Mouse (Mus musculus): Measurements from ENCODE around the gene Sorcs1.

Gene Sorcs1

DNA sequence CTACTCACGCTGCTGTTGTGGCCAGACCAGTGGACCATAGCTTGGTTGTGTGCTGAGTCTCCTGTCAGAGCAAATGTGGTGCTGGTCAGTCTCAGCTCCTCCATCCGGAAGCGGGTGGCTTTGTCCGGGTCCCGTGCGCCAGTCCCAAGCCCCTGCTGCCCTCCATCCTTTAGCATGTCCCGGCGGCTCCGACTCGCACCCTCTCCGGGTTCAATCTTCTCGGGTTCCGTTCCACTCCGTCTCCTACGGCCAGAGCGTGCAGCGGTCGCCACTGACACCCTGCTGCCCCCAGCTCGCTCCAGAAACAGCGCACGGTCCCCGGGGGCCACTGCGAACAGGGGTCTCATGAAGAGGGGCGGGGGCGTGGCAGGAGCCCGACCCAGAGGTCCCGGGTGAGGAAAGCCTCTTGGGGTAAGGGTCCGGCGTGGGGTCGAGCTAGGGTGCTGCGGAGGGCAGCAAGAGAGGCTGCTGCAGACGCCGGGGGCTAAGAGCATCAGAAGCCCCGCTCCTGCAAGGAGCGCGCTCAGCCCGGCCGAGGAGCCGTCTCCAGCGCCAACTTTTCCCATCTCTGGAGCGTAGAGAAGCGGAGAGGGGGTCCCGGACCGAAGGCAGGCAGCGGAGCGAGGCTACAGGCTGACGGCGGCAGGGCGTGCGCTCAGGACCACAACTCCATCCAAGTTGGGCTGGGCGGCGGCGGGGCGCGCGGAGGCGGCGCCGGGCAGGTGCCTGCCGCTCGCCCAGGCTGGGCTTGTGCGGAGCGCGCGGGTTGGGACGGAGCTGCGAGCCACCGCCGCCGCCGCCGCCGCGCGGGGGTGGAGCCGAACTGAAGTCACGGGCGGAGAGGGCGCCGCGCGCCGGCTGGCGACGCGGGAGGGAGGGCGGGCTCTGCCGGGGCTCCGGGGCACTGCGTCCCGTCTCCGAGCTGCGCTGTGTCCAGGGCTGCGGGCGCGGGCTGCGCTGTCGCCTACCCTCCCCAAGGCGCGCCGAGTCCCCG lies at the start of gene Sorcs1:
Gene Sorcs1, minus strand, starts transcription at position 744 of the 994 bp plus-strand sequence.
- DNase-seq (ENCODE audit: low spot score), result peak; percentile 6

DNA sequence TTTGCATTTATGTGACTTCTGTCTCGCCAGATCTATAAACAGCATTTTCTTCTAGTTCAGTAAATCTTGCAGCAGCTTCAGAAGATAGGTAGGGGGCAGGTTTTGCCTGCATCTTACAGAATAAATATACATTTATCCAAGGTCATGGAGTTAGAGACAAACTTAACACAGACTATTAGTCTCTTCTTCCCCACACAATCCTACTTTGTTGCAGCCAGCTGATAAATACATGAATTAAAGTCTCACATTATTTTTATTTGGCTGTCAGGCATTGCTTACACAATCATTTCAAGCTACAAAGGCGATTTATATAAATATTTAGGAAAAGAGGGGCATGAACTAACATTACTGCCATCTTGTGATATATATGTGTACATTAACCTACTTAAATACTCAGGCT lies 4.8 kb upstream of the Sorcs1 start:
- DNase-seq (ENCODE audit: low spot score), result no peak

DNA sequence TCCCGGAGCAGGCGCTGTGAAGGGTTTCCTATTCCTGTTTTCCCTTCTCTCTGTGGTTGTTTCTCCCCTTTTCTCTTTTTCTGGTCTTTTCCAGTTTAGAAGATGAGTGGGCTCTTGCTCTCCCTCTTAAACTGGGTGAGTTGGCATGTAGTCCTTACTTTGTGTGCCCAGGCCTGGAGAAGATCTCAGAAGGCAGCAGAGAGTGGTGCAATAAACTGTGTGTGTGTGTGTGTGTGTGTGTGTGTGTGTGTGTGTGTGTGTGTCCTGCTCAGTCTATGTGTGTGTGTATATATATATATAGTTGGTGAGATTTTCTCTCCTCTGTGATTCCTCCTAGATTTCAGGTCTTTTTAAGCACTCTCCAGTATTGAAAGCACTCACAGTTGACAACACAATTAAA lies 500 bp upstream of the Sorcs1 start:
- DNase-seq (ENCODE audit: low spot score), result no peak

DNA sequence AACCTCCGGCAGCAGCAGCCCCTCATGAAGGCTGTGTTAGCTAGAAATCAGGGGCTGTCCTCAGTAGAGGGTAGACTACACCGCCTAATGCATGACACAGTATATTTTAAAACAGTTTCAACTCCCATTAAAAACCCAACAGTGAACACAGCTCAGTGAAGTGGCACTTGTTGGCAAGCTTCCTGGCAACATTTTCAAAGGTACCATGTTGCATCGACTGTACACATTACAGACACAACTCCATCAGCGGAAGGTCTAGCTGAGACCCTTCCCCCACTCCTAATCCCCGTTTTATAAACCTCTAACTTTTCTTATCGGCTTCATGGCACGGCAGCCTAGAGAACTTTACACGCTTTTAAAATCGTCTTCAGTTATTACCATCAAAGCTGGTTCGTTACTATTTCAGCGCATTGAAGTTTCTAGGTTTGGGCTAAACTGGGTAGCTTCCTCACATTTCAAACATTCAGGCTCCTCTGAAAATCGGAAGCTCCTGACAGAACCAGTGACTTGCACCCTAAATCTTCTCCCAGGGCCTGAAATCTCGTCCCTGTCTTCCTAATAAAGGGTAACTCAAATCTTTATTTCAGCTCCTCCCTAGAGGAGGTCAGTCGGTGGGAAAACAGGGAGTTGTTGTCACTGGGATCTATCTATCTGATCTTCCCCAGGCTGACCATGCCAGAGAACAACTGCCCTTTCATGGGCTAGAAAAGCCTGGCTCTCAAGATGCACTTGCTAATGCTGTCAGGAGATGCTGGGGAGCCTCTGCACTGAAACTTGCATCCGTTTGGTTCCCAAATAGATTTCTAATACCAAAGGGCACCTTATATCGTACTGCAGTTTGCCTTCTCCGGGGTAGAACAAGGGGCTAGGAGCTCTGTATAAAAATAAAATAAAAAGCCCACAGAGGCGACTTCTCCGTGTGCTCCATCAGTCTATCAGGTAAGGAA lies 1.6 kb downstream of the Sorcs1 start:
- no peak for DNase-seq (ENCODE audit: low spot score)

DNA sequence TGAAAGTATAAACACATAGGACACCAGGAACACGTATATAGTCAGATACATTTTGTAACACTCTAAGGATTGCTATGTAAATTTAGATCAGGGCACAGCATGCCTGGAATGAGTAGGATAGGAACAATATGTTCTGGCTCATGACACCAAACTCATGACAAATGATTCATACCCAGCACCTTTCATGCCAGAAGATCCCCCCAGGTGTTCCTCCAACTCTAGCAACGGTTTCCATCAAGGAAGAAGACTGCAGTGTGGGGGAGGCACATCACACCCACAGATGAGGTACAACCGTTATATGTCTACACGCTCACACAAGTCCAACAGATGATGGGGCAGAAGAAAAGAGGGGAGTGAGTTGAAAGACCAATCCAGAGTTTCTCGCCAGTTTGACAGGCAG lies 3.5 kb downstream of the Sorcs1 start:
- no peak for DNase-seq (ENCODE audit: low spot score)

DNA sequence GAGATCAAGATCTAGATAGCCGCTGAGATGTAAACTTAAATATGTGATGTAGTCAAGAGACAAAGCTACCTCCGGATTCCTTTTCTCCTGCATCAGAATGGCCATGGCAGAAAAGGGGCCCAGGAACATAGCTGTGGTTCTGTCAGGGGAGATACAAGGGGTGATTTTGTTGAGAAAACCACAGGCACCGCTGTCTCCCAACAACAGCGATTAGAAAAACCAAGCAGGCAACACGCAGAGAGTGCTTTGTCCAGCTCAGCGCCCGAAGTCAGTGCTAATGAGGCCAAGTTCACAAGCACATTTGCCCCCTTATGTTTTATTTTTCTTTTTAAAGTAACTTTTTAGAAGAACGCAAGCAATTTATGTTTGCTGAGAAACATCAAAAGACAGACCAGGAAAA lies 10.9 kb downstream of the Sorcs1 start:
- no peak for DNase-seq (ENCODE audit: low spot score)

DNA sequence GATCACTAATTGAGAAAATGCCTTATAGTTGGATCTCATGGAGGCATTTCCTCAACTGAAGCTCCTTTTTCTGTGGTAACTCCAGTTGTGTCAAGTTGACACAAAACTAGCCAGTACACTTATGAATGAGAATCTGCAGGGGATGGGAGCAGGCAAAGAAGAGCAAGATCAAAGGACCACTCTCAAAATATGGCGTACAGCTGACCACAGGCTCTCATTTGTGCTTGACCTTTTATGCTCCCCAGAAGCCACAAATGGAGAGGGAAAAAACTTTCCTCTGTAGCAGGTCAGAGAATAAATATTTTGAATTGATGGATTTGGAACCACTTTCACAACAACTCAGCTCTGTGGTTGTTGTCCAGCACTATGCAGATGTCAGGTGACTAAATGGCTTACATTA lies 14.1 kb downstream of the Sorcs1 start:
- no peak for DNase-seq (ENCODE audit: low spot score)

DNA sequence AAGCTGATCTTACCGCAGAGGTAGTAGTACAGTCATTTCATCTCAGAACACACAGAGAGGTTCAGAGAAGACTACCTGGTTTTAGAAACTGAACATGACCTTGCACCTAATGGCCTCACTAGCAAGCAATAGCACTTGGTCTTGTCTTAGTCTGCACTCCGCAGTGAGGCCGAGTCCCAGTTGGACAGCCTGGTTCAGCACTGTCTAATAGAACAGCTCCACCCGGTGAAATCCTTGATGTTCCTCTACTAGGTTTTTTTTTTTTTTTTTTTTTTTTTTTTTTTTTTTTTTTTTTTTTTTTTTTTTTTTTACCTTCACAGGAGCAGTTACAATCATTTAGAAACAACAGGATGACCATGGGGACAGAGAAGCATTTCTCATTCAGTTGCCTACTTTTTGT lies 19.3 kb downstream of the Sorcs1 start:
- no peak for DNase-seq (ENCODE audit: low spot score)

DNA sequence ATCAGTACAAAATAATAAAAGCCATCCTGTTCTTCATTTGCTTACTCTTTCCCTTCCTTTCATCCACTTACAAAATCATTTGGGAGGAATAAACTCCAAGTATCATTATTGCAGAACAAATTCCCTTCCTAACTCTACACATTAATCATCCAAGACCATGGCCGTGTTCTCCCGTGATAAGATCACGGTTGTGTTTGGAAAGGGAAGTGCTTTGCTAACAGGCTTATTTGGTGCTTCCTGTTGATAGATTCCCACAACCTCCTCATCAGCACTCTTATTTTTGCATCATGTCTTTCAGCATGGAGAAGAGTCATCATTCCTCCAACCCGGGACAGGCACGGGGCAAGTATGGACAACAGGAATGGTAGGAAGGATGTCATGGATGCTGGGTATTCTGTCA lies 25.7 kb downstream of the Sorcs1 start:
- DNase-seq (ENCODE audit: low spot score), result no peak

DNA sequence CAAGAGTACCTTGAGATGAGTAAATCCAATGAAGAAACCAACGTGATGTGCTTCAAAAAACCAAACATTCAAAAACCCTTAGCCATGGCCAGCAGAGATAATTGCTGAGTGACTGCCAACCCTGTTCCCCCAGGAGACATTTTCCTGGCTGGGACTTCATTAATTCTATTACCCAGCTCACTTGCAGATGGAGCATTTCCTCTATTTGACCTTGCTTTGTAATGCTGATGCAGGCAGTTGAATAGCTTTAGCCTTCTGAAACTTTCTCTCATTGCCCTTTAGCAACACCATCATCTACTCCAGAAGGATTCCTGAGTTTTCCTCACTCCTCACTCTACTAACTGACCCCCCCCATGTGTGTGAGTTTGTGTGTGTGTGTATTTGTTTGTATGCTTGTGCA lies 34.6 kb downstream of the Sorcs1 start:
- DNase-seq (ENCODE audit: low spot score), result no peak

DNA sequence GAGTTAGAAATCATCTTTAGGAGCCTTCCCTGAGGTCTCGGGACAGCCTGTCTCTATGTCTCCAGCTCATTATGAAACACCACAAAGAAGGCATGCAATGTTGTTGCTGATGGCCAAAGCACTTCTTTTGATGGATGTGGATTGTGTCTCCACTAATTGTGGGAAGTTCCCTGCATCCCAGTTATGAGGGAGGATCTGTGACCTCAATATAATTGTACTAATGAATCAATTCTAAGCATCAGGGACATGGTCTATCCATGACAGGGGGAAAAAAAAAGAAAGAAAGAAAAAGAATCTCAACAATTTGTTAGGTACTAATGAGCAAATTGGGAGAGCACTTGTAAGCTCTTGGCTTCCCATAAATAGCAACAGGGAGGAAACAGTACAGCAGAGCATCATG lies 36.3 kb downstream of the Sorcs1 start:
- DNase-seq (ENCODE audit: low spot score), result no peak

DNA sequence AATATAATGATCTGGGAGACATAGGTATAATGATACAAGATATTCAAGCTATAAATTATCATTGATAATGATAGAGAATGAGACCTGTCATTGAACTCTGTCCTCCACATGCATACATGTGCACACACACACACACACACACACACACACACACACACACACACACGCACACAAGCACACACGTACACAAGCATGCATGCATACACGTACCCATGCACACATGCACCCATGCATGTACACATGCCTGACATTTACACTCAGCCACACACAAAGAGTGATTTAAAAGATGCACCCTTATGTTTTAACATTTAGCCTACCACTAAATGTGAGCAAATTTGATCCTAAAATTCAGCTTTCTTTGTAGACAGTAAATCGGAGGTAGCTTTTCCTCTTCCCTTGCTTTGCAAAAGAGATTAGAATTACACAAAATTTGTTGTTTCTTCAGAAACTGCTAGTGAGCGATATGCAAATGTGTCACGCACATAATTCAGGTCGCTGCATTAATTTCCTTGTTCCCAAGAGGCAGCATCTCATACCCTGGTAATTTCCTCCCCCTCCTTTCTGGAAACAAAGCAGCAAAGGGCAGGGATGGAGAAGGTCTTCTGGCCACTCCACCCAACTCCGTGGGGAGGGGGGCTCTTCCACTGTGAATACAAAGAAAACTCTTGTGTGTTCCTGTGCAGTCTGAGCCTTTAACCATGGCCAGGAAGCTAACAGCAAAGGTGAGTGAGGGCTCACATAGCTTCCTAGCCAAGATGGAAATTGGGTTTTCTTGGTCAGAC lies 38.0 kb downstream of the Sorcs1 start:
- DNase-seq (ENCODE audit: low spot score), result no peak

DNA sequence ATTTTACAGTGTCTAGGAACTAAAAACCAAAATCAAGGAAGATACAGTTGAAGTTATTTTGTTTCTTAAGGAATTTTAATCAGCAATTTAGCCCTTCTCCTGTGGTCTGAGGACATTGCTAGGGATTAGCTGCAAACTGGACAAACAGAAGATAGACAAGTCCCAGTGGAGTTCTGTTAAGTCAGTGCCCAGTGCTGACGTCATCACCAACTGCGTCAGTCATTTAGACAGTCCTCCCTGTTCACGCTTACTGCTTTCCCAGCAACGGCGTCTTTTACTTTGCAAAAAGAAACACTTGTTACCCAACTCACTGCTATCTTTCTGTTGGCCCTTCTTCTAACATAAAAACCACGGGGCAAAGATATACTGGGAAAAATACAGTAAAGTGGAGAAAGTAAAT lies 40.3 kb downstream of the Sorcs1 start:
- DNase-seq (ENCODE audit: low spot score), result no peak

DNA sequence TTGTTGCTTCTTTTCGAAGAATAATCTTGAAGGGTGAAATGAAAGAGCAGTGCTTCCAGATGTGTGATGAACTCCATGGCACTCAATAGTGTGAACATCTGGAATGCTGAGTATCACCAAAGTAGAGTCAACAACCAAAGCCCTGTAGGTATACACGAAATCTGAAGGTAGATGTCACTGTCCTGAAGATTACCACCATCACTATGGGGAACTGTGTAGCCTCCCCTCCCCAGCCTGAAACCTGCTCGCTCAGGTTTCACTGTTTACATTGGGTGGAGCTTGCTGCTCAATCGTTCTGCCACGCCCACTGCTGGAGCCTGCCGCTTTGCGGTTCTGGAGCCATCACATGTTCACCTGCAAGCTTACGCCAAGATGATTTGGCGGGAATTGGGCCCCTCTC lies 64.4 kb downstream of the Sorcs1 start:
- DNase-seq (ENCODE audit: low spot score), result no peak

DNA sequence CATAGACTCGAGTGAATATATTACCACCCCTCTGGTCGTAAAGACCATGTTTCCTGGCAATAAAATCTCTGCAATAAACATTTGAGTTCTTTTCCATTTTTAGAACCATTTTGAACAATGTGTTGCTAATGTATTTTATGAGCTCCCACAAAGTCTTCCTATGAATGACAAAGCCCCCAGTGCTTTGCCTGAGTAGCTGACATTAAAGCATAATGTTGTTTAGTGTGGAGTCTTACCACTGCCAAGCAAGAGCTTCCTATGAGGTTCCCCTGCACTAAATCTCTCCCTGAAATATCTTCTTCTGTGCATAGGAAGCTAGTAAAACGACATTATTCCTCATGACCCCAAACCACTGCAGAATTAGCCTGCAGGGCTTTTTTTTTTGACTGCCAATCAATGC lies 66.8 kb downstream of the Sorcs1 start:
- DNase-seq (ENCODE audit: low spot score), result no peak

DNA sequence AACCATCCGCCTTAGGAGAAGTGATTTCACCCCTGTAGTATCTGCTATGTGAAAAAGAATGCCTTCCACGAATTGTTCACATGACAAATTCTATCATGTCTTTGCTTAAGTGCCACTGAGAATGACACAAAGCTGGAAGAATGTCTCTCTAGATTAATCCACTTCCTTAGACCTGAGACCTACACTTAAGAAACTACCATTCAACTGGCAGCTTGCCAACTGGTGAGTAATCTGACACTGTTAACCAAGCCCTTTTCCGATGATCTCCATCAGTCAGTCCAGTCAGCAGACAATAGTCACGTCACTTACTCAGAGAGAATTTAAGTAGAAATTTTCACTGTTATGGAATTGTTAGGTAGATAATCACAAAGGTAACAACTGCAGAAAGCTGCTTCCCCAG lies 74.6 kb downstream of the Sorcs1 start:
- no peak for DNase-seq (ENCODE audit: low spot score)

DNA sequence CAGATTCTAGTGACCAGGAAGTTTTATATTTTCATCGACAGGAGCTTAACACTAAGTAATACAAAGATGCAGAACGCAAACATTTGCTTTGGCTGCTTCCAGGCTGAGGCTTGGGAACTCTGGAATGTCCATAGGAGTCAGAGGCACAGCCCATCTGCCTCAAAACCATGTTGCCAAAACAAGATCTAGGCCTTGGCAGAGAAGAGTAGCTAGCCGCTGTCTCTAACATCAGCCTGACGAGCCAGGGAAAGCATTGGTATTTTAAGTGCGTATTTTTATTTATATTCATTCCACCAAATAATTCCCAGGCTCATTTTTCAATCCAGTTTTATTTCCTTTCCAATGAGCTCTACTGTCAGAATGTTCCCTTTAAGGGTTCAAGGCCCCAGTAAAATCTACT lies 75.1 kb downstream of the Sorcs1 start:
- DNase-seq (ENCODE audit: low spot score), result no peak

DNA sequence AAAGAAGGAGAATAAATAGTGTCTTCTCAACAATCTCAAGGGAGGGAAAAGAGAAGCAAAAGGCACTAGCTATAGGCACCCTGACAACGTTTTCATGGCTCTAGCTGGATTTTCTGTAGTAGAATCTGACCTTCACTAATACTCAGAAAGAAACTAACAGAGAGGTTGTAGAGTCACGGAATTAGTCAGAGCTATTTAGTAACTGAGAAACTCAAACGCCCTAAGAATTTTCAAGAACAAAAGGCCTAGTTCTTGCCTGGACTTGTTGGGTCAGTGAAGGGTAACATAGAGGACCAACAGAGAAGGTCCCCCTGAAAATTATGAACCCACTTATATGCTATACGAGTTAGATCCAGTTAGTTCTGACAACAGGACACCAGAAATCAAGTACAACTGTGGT lies 81.1 kb downstream of the Sorcs1 start:
- no peak for DNase-seq (ENCODE audit: low spot score)

DNA sequence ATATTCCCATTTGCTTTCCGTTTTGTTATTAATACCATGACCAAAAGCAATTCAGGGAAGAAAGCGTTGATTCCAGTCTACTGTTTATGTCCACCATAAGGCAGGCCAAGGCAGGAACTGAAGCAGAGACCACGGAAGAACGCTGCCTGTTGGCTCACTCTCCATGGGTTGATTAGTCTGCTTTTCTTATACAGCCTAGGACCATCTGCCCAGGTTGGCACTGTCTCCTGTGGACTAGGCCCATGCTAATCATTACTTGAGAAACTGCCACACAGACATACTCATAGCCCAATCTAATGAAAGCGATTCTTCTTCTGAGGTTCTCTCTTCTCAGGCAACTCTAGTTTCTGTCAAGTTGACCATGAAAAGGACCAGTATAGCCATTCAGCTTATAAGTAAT lies 92.3 kb downstream of the Sorcs1 start:
- no peak for DNase-seq (ENCODE audit: low spot score)

DNA sequence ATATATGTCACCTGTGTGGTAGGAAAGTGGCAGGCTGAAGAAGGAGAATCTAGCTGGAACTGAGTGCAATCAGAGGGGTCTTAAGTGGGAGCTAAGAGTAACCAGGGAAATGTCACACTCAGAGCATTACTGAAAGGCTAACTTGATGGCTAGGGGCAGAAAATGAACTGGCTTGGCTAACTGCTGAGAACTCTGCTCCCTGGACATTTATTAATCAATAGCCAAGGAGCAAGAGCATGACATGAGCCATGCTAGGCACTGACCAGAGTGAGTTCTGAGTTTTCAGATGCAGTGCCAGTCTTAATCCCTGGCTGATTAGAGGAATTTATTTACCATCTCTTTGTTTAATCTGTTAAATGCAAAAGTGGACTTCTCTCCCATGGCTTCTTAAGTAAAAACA lies 95.5 kb downstream of the Sorcs1 start:
- DNase-seq (ENCODE audit: low spot score), result no peak

DNA sequence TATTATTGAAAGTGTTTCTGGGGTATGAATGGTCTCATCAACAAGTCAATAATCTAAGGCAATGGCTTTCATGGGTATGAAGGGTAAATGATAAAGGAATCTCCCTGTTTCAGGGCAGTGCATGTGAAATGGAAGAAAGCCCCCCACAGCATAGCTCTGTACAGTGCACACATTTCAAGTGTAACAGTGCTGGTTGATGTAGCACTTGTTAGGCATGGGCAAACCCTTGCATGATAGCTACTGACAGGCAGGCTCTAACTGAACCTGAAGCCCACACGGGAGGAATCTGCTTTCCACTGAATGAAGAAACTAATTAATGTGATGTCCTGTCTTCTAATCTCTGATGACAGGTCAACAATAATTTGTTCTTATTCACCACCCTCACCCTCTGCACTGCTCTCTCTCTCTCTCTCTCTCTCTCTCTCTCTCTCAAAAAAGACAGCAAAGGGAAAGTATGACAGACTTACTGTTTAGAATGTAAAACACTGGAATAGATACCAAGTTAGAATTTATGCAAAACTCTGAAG lies 108.7 kb downstream of the Sorcs1 start:
- no peak for DNase-seq (ENCODE audit: low spot score)

DNA sequence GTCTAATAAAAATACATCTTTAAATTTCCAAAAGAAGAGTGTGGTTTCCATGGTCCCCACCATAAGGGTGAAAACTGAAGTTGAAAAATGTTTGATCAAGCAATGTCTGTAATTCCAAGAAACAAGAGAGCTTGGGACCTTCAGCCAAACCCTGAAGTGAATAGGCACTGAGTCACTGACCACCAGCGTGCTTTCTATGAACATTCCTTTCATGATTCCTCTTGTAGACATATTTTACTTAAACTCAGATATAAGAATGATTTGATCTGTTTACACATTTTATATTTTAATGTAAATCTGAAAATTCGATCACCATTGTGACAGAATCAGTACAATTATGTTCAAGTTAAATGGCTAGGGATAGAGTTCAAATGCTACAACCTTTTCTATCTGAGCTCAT lies 112.1 kb downstream of the Sorcs1 start:
- DNase-seq (ENCODE audit: low spot score), result no peak

Measured in testis, postnatal 14 days (tissue).